Mouse (Mus musculus): ENCODE measurements around the gene Urb1. TPM values are rescaled to one million over a fixed set of nuclear protein-coding genes. Genes with fewer than 3 reads are reported as not detected.
"Not testable (repeated sequence)": the region's sequence is repeated elsewhere in the genome, so short reads cannot be mapped to it uniquely, and the experiment has no call there.

Gene Urb1
- polyA plus RNA-seq, 1 experiment from 2014 or later = 4.2 TPM

DNA sequence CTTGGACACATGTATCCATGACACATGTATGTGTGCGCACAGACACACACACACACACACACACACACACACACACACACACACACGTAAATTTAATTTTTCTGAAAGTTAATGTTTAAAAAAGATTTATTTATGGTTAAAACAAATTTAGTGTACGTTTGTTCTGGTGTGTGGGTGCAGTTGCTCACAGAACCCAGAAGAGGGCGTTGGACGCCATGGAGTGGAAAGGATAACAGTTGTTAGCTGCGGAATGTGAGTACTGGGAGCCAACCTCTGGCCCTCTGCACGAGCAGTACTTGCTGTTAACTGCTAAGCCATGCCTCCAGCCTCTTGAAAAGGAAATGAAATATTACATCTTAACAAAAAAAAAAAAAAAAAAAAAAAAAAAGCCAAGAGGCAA lies 16.2 kb upstream of the Urb1 start, which contains the start of gene Eva1c:
Eva1c (plus strand) TSS at position 263 of the 400 bp plus-strand sequence.
- Histone ChIP-seq H3K4me1 (replicated peaks; ENCODE audit: insufficient read depth, low read length) (peaks cover 12% of the 10 kb centered on the region; the same call in 1 of the 2 replicates), H3K36me3 (ENCODE audit: insufficient read depth, low read length) (no peaks in the 10 kb centered on the region), H3K4me2 (ENCODE audit: low read length) (no peak within 1 kb of the TSS), H3K27ac (no peak within 1 kb of the TSS), H3K9ac (ENCODE audit: low read depth, low read length) (no peak within 1 kb of the TSS), H3K4me3 (replicated peaks; ENCODE audit: low read depth, low read length) (no peak within 1 kb of the TSS), H3K9me3 (replicated peaks; ENCODE audit: low read length) (no peaks in the 10 kb centered on the region), H3K27me3 (ENCODE audit: insufficient read depth, low read length) (0 out of 2 replicates have a peak, but pooled peaks cover under 1% of the 10 kb centered on the region)
- ATAC-seq (replicated peaks; ENCODE audit: low FRiP score, low read depth) = no peak
- TF ChIP-seq CTCF (IDR thresholded peaks at IDR 0.05; ENCODE audit: low read depth) = 0 out of 2 replicates have a peak, but pooled peaks have one; percentile 10
- WGBS = 63% methylated on average over 7 of the region's 7 CpGs
- DNase-seq (ENCODE audit: low spot score) = no peak

DNA sequence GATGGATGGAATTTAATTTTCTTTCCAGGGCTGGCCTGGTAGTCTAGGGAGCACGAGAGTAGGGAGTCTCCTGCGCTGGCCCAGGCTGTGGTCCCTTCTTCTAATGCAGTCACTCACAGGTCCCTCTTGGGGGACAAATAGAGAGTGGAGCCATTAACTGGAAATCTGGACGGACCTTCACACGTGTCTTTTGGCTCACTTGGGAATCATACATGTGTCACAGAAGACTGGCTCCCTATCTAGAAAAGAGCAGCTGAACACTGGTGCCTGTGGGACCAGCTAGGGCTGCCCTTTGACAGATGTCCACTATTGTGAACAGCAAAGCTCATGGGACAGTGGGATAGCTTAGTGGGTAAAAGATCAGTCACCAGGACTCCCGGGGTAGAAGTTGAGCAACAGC lies 15.8 kb upstream of the Urb1 start:
- H3K4me2 ChIP-seq (ENCODE audit: low read length) = no peak overlapping the region
- H3K4me3 ChIP-seq (replicated peaks; ENCODE audit: low read depth, low read length) = no peak overlapping the region
- DNase-seq (ENCODE audit: low spot score) = no peak
- H3K9ac ChIP-seq (ENCODE audit: low read depth, low read length) = no peak overlapping the region
- no peak overlapping the region for H3K27ac ChIP-seq
- 83% methylated on average over 5 of the region's 5 CpGs for whole genome bisulfite sequencing
- no peak for ATAC-seq (replicated peaks; ENCODE audit: low FRiP score, low read depth)
- no peaks in the 10 kb centered on the region for H3K9me3 ChIP-seq (replicated peaks; ENCODE audit: low read length)
- no peaks in the 10 kb centered on the region for H3K36me3 ChIP-seq (ENCODE audit: insufficient read depth, low read length)
- H3K4me1 ChIP-seq (replicated peaks; ENCODE audit: insufficient read depth, low read length) = peaks cover 8% of the 10 kb centered on the region; the same call in 1 of the 2 replicates
- no peak for TF ChIP-seq CTCF (IDR thresholded peaks at IDR 0.05; ENCODE audit: low read depth)
- H3K27me3 ChIP-seq (ENCODE audit: insufficient read depth, low read length) = no peaks in the 10 kb centered on the region

DNA sequence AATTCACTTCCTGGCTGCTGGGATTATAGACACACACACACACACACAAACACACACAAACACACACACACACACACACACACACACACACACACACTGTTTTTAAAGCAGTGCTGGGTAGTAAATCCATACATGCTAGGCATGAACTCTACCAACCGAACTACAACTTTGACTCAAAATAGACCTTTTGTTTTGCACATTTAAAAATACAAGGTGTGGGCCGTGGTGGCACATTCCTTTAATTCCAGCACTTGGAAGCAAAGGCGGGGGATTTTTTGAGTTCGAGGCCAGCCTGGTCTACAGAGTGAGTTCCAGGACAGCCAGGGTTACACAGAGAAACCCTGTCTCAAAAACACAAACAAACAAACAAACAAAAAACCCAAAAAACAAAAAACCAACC lies 13.8 kb upstream of the Urb1 start:
- ATAC-seq (replicated peaks; ENCODE audit: low FRiP score, low read depth); H3K9ac ChIP-seq (ENCODE audit: low read depth, low read length); H3K4me3 ChIP-seq (replicated peaks; ENCODE audit: low read depth, low read length); H3K36me3 ChIP-seq (ENCODE audit: insufficient read depth, low read length); H3K4me2 ChIP-seq (ENCODE audit: low read length); H3K27ac ChIP-seq; H3K4me1 ChIP-seq (replicated peaks; ENCODE audit: insufficient read depth, low read length); H3K27me3 ChIP-seq (ENCODE audit: insufficient read depth, low read length); DNase-seq (ENCODE audit: low spot score); H3K9me3 ChIP-seq (replicated peaks; ENCODE audit: low read length): not testable (repeated sequence)
- 71% methylated on average over 4 of the region's 4 CpGs for WGBS

DNA sequence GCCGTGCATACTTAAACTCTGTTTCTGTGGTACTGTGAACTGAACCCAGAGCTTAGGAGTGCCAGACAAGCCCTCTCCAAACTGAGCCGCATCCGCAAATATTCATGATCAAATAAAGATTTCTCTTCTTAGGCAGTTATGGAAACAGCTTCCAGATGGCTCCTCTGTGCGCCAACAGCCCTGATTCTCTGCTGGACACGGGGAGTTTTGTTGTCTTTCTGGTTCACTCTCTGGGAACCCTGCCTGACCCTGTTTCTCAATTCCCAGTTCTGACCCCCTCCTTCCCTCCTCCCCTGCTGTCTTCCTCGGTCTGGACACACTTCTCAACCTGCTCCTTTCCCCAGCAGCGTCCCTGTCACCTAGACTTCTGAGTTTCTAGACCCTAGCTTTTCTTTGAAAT lies 12.8 kb upstream of the Urb1 start:
- no peak overlapping the region for H3K4me3 ChIP-seq (replicated peaks; ENCODE audit: low read depth, low read length)
- H3K9me3 ChIP-seq (replicated peaks; ENCODE audit: low read length) = no peaks in the 10 kb centered on the region
- no peak overlapping the region for H3K27ac ChIP-seq
- no peak for ATAC-seq (replicated peaks; ENCODE audit: low FRiP score, low read depth)
- no peaks in the 10 kb centered on the region for H3K27me3 ChIP-seq (ENCODE audit: insufficient read depth, low read length)
- no peaks in the 10 kb centered on the region for H3K36me3 ChIP-seq (ENCODE audit: insufficient read depth, low read length)
- DNase-seq (ENCODE audit: low spot score) = no peak
- WGBS = 61% methylated on average over 7 of the region's 7 CpGs
- no peak overlapping the region for H3K4me2 ChIP-seq (ENCODE audit: low read length)
- H3K9ac ChIP-seq (ENCODE audit: low read depth, low read length) = no peak overlapping the region
- TF ChIP-seq CTCF (IDR thresholded peaks at IDR 0.05; ENCODE audit: low read depth) = no peak
- H3K4me1 ChIP-seq (replicated peaks; ENCODE audit: insufficient read depth, low read length) = no peaks in the 10 kb centered on the region

DNA sequence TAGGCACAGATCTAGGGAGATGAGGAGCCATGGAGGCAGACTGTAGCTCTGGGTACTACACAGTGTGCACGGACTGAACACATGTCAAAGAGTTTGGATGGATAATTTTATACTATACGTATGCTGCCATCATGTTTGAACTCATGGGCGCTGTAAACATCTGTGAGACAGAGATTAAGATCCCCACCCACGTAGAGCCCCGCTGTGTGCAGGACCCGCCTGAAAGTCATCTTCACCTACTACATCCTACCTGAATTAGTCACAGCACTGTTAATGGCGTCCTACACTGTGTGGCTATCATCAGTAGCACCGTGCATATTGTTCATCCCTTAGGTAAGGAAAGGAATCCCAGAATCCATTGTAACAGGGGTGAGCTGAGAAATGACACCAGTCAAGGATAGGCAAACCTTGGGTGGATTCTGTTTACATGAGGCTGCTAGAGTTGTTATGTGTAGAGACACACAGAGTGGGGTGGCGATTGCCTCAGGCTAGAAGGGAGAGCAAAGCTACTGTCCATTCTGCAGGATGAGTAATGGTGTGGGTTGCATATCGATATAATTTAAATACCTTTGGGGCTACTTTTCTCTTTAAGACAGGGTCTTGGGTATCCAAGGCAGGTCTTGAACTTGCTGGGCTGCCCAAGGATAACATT lies 12.2 kb upstream of the Urb1 start:
- Histone ChIP-seq H3K4me1 (replicated peaks; ENCODE audit: insufficient read depth, low read length) (no peaks in the 10 kb centered on the region), H3K4me3 (replicated peaks; ENCODE audit: low read depth, low read length) (no peak overlapping the region), H3K4me2 (ENCODE audit: low read length) (no peak overlapping the region), H3K9me3 (replicated peaks; ENCODE audit: low read length) (no peaks in the 10 kb centered on the region), H3K36me3 (ENCODE audit: insufficient read depth, low read length) (no peaks in the 10 kb centered on the region), H3K27ac (no peak overlapping the region), H3K9ac (ENCODE audit: low read depth, low read length) (no peak overlapping the region), H3K27me3 (ENCODE audit: insufficient read depth, low read length) (no peaks in the 10 kb centered on the region)
- WGBS = 90% methylated on average over 10 of the region's 10 CpGs
- DNase-seq (ENCODE audit: low spot score) (no peak), ATAC-seq (replicated peaks; ENCODE audit: low FRiP score, low read depth) (no peak)
- no peak for TF ChIP-seq CTCF (IDR thresholded peaks at IDR 0.05; ENCODE audit: low read depth)

DNA sequence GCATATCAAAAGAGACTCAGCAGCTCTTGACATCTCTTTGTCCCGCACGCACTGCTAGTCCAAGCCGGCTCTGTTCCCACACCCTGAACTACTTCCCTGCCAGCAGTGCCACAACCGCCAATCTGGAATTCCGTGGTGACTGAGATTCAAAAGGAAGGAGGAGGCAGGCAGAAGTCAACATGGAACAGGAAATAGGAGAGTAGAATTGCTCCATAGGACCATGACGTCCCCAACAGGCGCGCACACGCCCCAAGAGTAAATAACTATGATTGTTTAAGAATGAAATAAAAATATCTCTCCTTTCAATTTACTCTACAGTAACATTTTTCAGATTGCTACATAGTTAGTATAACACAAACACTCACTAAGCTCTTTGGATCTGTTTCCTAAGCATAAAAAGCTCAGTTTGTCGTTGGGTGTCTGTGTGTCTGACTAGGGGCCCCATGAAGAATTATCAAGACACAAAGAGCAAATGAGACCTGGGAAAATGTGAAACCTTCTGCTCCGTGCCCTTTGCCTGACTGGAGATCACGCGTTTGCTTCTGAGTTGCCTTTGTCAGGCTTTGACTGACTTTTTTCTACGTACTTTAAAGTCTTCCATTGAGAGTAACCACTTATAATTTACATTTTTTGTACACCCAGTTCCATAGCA lies 11.0 kb upstream of the Urb1 start:
- H3K27ac ChIP-seq = no peak overlapping the region

More for the DNA sequence above, 11.0 kb upstream of the Urb1 start:
- DNase-seq (ENCODE audit: low spot score) = no peak
- no peak overlapping the region for H3K4me3 ChIP-seq (replicated peaks; ENCODE audit: low read depth, low read length)
- H3K4me1 ChIP-seq (replicated peaks; ENCODE audit: insufficient read depth, low read length) = no peaks in the 10 kb centered on the region
- no peaks in the 10 kb centered on the region for H3K9me3 ChIP-seq (replicated peaks; ENCODE audit: low read length)
- H3K4me2 ChIP-seq (ENCODE audit: low read length) = no peak overlapping the region
- TF ChIP-seq CTCF (IDR thresholded peaks at IDR 0.05; ENCODE audit: low read depth) = no peak
- no peak overlapping the region for H3K9ac ChIP-seq (ENCODE audit: low read depth, low read length)
- no peaks in the 10 kb centered on the region for H3K36me3 ChIP-seq (ENCODE audit: insufficient read depth, low read length)
- 83% methylated on average over 14 of the region's 14 CpGs for WGBS
- ATAC-seq (replicated peaks; ENCODE audit: low FRiP score, low read depth) = no peak
- H3K27me3 ChIP-seq (ENCODE audit: insufficient read depth, low read length) = no peaks in the 10 kb centered on the region

All from kidney, postnatal 0 days (tissue).